Mouse (Mus musculus): ENCODE measurements around the gene Pou1f1. TPM values are rescaled to one million over a fixed set of nuclear protein-coding genes. Genes with fewer than 3 reads are reported as not detected.

Pou1f1 gene
- total and polyA plus RNA-seq, 2 experiments from 2014 or later: not detected

DNA sequence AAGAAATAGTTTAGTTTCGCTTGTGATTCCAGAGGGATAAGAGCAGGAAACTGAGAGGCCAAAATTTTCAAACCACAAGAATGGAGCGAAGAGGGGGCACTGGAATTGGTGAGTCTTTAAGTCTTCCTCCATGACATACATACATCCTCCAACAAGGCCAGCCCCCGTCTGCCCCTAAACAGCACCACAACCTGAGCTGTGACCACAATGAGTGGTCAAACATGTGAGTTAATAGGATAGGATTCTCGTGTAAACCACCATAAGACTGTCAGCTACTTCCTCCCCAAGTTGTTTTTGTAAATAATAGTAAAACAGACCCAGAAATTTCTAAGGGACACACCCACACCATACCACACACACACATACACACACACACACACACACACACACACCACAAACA is 48.5 kb downstream of the Pou1f1 start:
- Histone ChIP-seq H3K27ac (ENCODE audit: low read depth) (no peak overlapping the region), H3K4me3 (ENCODE audit: low read depth, low read length) (no peak overlapping the region), H3K9ac (replicated peaks; ENCODE audit: low read depth, low read length) (no peak overlapping the region), H3K4me2 (ENCODE audit: low read depth, low read length) (no peak overlapping the region), H3K36me3 (replicated peaks; ENCODE audit: control insufficient read depth, insufficient read depth, low read length) (no peaks in the 10 kb centered on the region), H3K9me3 (replicated peaks; ENCODE audit: control insufficient read depth, low read length) (no peaks in the 10 kb centered on the region), H3K27me3 (ENCODE audit: control insufficient read depth, insufficient read depth, low read length) (no peaks in the 10 kb centered on the region), H3K4me1 (ENCODE audit: control insufficient read depth, insufficient read depth) (no peaks in the 10 kb centered on the region)
- ATAC-seq (ENCODE audit: insufficient read depth, low read depth): no peak
- 63% methylated on average over 4 of the region's 4 CpGs for WGBS
- TF ChIP-seq EP300 (IDR thresholded peaks at IDR 0.05; ENCODE audit: low read depth) (no peak), CTCF (IDR thresholded peaks at IDR 0.05; ENCODE audit: low read depth) (no peak)
- DNase-seq (ENCODE audit: low spot score): no peak

GRCm38 (mm10) chr16:65577298-65578029 is 57.2 kb downstream of the Pou1f1 start:
- Histone ChIP-seq H3K4me2 (ENCODE audit: low read depth, low read length) (no peak overlapping the region), H3K4me3 (ENCODE audit: low read depth, low read length) (no peak overlapping the region), H3K9me3 (replicated peaks; ENCODE audit: control insufficient read depth, low read length) (no peaks in the 10 kb centered on the region), H3K27me3 (ENCODE audit: control insufficient read depth, insufficient read depth, low read length) (no peaks in the 10 kb centered on the region), H3K27ac (ENCODE audit: low read depth) (no peak overlapping the region), H3K4me1 (ENCODE audit: control insufficient read depth, insufficient read depth) (no peaks in the 10 kb centered on the region), H3K9ac (replicated peaks; ENCODE audit: low read depth, low read length) (no peak overlapping the region), H3K36me3 (replicated peaks; ENCODE audit: control insufficient read depth, insufficient read depth, low read length) (no peaks in the 10 kb centered on the region)
- ATAC-seq (ENCODE audit: insufficient read depth, low read depth) (no peak), DNase-seq (ENCODE audit: low spot score) (no peak)
- WGBS: 57% methylated on average over 6 of the region's 6 CpGs
- TF ChIP-seq CTCF (IDR thresholded peaks at IDR 0.05; ENCODE audit: low read depth) (no peak), EP300 (IDR thresholded peaks at IDR 0.05; ENCODE audit: low read depth) (no peak)

Other genes with a start within 250 kb of the Pou1f1 start
- gene Chmp2b, start 42.2 kb downstream of the Pou1f1 start, total RNA-seq (2014; rRNA removed; ENCODE audit: low replicate concordance): 7.8 and 16.2 TPM in 2 replicates
- 58.3 and 58.5 TPM in 2 replicates for gene Chmp2b, start 42.2 kb downstream of the Pou1f1 start, polyA plus RNA-seq (2015; fragmentation: Nextera tagmentation; extraction: Ambion mirVana)